Mouse (Mus musculus): ENCODE results near the gene Ly9.

The Ly9 gene

DNA sequence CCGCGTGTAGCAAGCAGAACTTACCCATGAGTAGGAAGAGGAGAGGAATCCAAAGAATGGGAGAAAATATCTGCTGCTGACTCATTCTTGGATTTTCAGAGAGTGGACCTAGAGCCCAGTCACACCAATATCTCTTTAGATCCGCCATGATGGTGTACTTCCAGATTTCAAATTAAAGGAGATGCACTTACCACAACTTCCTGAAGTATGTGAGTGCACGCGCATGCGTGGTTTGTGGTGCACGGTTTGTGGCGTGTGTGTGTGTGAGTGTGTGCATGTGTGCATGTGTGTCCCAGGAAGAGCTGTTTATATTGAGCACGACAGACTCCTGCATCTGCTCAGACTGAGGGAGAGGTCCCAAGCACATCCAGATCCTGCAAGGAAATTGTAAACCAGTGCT is at the start of gene Ly9:
TSS of gene Ly9 (minus strand) at position 235 of the 400 bp plus-strand sequence.
- peak; percentile 94 for DNase-seq (ENCODE audit: low read depth, low spot score)

GRCm38 (mm10) chr1:171652734-171653133 is 45.5 kb upstream of the Ly9 start, which contains the start of gene Slamf7:
Slamf7 (minus strand) TSS chr1:171653035.
- DNase-seq (ENCODE audit: low read depth, low spot score), result peak; percentile 20

- peak; percentile 62 for DNase-seq (ENCODE audit: low read depth, low spot score)
Observed at GRCm38 (mm10) chr1:171648840-171649239, 41.6 kb upstream of the Ly9 start.

GRCm38 (mm10) chr1:171647716-171648115 is 40.5 kb upstream of the Ly9 start:
- no peak for DNase-seq (ENCODE audit: low read depth, low spot score)

- DNase-seq (ENCODE audit: low read depth, low spot score), result no peak
Observed at GRCm38 (mm10) chr1:171646429-171646940, 39.3 kb upstream of the Ly9 start.

GRCm38 (mm10) chr1:171643612-171644011 is 36.4 kb upstream of the Ly9 start:
- DNase-seq (ENCODE audit: low read depth, low spot score), result peak; percentile 87

GRCm38 (mm10) chr1:171640796-171641195 is 33.6 kb upstream of the Ly9 start:
- no peak for DNase-seq (ENCODE audit: low read depth, low spot score)

DNA sequence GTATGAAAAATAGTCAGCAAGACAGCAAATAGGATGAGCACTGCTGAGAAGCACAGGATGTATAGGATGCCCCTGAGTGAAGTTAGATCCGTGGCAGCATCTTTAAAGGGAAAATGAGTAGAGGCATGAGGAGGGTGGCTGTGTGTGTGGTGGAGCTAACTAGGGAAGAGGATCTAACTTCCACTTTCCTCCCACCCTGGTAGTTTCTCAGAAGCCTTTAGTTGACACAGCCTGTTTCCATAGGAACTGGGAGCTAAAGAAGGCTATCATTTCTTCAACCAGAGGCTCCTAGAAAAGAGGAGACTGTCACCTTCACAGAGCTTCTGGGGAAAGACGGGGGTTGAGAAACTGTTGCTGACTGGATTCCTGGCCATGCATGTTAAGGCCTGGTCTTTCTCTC is 31.5 kb upstream of the Ly9 start:
- no peak for DNase-seq (ENCODE audit: low read depth, low spot score)

DNA sequence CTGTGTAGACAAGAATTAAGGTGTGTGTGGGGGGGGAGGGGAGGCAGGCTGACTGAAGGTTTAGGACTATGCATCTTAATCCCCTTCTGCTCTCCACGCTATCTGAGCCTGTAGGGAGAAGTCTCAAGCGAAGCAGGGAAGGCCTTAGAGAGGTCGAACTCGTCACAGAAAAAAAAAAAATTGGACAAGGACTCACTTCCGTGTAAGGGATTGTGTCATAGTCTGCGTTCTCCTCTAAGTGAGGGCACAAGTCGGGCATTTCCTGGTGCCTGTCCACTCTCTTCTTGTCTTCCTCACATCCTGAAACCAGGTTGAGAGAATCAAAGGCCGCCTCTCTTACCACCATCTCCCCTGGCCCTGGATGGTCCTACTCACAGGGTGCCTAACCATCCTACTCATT is 29.9 kb upstream of the Ly9 start:
- DNase-seq (ENCODE audit: low read depth, low spot score), result no peak

GRCm38 (mm10) chr1:171635696-171636095 is 28.5 kb upstream of the Ly9 start:
- no peak for DNase-seq (ENCODE audit: low read depth, low spot score)

DNA sequence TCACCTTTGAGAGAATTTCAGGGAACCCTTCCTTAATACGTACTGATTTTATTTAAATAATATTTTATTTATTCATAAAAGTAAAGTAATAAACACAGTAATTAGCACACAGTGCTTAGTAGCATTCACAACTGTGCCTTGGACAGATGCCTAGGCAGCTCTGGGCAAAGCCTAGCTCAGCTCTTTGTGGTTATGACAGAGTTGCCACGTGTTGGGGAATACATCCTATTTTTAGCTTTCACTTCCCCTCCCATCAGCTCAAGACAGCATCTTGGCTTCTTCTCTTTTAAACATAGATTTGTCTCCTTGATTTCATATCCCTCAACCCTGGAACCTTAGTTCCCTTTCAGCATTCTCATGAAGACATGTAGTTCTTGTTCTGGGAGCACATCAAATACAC is 24.2 kb upstream of the Ly9 start:
- peak; percentile 38 for DNase-seq (ENCODE audit: low read depth, low spot score)

DNA sequence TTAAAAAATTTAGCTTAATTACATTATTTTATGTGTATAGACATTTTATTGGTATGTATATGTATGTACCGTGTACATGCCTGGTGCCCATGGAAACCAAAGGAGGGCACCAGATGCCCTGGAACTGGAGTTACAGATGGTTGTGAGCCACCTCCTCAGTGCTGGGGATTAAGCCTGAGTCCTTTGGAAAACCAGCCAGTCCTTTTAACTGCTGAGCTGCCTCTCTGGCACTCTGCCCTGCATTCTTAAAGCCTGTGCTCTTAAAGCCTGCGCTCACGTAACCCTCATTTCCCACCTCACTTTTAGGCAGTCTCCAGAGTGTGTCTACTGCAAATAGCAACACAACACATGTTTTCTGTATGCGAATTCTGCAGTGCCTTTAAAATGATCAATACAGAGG is 23.7 kb upstream of the Ly9 start:
- no peak for DNase-seq (ENCODE audit: low read depth, low spot score)

DNA sequence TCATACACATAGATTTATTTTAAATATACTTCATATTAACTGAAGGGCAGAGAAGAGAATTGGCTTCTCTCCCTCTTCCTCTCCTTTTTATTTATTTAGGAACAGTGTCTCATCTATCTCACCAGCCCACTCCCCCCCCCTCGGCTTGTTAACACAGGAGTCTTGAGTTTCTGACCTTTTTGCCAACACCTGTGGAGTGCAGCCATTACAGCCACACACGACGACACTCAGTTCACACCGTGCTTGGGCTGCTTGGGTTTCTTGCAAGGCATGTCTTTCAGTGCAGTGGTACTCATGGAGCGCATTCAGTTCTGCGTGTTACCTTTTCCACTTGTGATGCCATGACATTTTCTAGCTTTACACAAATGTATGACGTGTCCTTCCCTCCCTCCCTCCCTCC is 22.8 kb upstream of the Ly9 start:
- DNase-seq (ENCODE audit: low read depth, low spot score), result no peak

DNA sequence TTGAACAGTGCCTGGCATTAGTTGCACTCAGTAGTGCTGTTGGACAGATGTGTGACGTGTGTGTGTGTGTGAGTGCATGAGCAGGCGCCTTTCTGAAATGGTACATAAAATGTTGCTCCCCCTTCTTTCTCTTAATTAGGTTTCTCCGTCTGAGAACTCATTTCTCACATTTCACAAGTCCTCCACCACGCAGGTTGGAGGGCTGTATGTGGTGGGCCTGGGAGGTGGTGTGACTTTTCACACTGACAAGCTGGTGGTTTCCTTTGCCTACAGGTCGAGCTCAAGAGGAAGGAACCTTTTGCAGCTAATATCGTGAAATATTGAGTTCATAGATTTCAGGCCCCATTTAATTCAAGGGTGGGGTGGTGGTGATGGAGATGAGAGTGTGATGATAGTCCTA is 22.0 kb upstream of the Ly9 start:
- DNase-seq (ENCODE audit: low read depth, low spot score), result peak; percentile 68

GRCm38 (mm10) chr1:171627801-171628200 is 20.6 kb upstream of the Ly9 start:
- peak; percentile 49 for DNase-seq (ENCODE audit: low read depth, low spot score)

DNA sequence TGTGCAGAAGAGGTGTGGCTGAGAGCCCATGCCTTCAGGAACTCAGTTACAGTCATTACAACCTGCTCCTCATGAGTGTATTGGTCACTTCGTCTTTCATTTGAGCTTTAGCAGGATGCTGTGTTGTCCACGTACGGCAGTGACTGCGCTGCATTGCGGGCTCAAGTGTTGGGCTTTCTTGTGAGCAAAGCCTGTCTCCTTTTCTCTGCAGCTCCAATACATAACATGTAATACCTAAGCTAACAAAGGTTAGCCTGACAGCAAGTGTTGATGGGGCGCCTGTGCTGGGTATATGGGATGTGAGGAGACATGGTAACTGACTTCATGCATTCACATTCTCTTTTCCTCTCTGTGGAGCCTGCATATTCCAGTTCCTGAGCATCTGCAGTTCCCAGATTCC is 12.9 kb upstream of the Ly9 start:
- no peak for DNase-seq (ENCODE audit: low read depth, low spot score)

DNA sequence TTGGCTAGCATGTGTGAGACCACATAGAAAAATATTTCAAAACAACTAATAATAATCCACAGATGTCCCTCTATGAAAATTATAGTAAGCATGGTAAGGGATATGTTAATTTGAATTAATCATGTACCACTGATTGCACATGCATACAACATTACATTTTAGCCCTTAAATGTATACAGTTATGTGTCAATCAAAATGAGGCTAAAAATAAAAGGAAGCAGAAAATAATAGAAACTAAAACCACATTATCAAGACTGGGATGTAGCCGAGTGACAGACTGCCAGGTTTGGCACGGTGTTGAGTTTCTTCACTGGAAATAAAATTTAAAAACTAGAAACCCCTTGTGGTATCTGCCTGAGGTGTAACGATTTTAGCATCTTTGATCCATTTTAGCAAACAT is 12.4 kb upstream of the Ly9 start:
- DNase-seq (ENCODE audit: low read depth, low spot score), result no peak

GRCm38 (mm10) chr1:171619001-171619400 is 11.8 kb upstream of the Ly9 start:
- peak; percentile 42 for DNase-seq (ENCODE audit: low read depth, low spot score)

DNA sequence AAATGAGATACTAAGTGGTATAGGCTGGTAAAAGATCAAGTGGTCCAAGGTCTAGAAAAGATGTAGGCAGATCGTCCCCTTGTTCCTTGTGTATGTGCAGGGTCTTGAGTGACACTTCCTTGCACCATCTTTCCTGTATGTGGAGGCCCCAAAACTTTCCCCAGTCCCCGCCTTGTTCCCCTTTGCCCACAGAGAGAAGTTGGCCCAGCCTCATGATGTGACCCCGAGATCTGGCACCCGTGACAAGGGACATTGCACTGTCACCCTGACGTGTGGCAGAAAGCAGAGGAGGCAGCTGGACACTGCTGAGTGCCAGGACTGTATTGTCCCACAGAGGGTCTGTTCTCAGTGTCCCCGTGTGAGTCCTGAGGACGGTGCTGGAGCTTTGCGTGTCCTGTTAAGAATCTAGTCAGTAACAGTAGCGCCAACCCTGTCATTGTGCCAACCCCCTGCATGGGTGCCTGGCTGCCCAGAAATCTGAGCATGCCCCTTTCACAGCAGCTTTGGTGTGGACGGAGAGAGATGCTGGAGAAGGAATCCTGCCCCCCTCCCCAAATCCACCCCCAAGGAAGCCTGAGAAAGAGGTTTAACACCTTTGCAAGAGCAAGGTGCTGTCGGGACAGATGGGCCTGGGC is 9.8 kb upstream of the Ly9 start:
- no peak for DNase-seq (ENCODE audit: low read depth, low spot score)

- DNase-seq (ENCODE audit: low read depth, low spot score), result peak; percentile 51
Observed at GRCm38 (mm10) chr1:171613962-171614361, 6.8 kb upstream of the Ly9 start.

DNA sequence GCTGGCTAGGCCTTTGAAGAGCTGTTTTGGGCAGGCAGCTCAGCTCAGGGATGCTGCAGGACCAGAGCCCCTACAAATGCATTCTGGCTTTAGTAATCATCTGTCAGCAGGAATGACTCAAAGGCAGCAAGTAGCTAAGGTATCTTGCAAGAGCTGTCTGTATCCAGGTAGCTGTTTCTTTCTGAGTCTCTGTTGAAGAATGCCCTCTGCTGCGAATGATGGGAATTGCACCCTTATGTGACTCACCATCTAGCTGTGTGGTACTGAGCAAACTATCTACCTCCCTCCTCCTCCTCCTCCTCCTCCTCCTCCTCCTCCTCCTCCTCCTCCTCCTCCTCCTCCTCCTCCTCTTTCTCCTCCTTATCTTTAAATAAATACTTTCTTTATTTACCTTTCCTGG is 3.6 kb upstream of the Ly9 start:
- DNase-seq (ENCODE audit: low read depth, low spot score), result peak; percentile 58

DNA sequence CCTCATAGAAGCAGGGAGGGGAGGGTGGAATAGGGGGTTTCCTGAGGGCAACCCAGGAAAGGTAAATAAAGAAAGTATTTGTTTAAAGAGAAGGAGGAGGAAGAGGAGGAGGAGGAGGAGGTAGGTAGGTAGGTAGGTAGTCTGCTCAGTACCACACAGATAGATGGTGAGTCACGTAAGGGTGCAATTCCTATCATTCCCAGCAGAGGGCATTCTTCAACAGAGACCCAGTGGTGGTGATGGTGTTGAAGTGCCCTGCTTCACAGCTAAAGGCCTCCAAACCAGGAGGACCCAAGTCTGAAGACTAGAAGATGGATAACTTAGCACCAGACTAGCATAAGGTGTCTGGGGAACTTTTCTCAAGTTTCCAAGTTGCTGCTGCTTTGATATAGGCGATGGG is 2.8 kb upstream of the Ly9 start:
- DNase-seq (ENCODE audit: low read depth, low spot score), result peak; percentile 61

DNA sequence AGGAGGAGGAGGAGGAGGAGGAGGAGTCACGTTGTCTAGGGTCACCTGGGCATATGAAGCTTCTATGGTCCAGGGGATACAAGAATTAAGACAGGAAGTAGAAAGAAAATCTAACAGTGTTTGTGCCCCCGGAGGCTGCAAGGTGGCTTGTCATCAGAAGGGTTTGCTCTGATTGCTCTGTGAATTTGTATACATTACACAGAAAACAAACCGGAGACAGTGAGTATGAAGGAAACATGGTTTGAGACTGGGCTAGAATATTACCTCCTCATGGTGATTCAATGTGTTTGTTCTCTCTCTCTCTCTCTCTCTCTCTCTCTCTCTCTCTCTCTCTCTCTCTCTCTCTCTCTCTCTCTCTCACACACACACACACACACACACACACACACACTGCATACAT is 554 bp downstream of the Ly9 start:
- peak; percentile 47 for DNase-seq (ENCODE audit: low read depth, low spot score)

- no peak for DNase-seq (ENCODE audit: low read depth, low spot score)
Observed at GRCm38 (mm10) chr1:171604686-171605085, 2.5 kb downstream of the Ly9 start.

Data from CD4-positive helper T cell, adult 2 months (primary cell).